Mouse (Mus musculus): ENCODE measurements around the gene Muc1. TPM values are rescaled to one million over a fixed set of nuclear protein-coding genes. Genes with fewer than 3 reads are reported as not detected.

The Muc1 gene
- total and polyA plus RNA-seq, 2 experiments from 2014 or later = 0.27 to 1.3 TPM

GRCm38 (mm10) chr3:89244982-89245687, 16.3 kb downstream of the Muc1 start:
- peak overlapping the region; percentile 95 for H3K27ac ChIP-seq (ENCODE audit: low read depth, low read length)
- H3K4me3 ChIP-seq (ENCODE audit: low read depth, low read length) = peak overlapping the region; percentile 74
- TF ChIP-seq CTCF (IDR thresholded peaks at IDR 0.05; ENCODE audit: low read depth) = no peak; the same call in 1 of the 2 replicates
- no peaks in the 10 kb centered on the region for H3K9me3 ChIP-seq (ENCODE audit: low read length)
- H3K27me3 ChIP-seq (ENCODE audit: insufficient read depth, low read length) = no peaks in the 10 kb centered on the region
- H3K36me3 ChIP-seq (ENCODE audit: insufficient read depth) = peaks cover 24% of the 10 kb centered on the region
- no peaks in the 10 kb centered on the region for H3K4me1 ChIP-seq (ENCODE audit: insufficient read depth)
- WGBS = 1% methylated on average over 24 of the region's 26 CpGs
- H3K4me2 ChIP-seq (ENCODE audit: low read depth) = peak overlapping the region; percentile 89
- peak; percentile 62 for ATAC-seq
- peak overlapping the region; percentile 73 for H3K9ac ChIP-seq
- peak; percentile 91 for DNase-seq

- H3K27ac ChIP-seq (ENCODE audit: low read depth, low read length) = peak within 1 kb of the TSS; percentile 95
- no peaks in the 10 kb centered on the region for H3K4me1 ChIP-seq (ENCODE audit: insufficient read depth)
- peaks cover 18% of the 10 kb centered on the region for H3K36me3 ChIP-seq (ENCODE audit: insufficient read depth)
- peak within 1 kb of the TSS; percentile 89 for H3K4me2 ChIP-seq (ENCODE audit: low read depth)
- H3K9ac ChIP-seq = peak within 1 kb of the TSS; percentile 73
- no peaks in the 10 kb centered on the region for H3K27me3 ChIP-seq (ENCODE audit: insufficient read depth, low read length)
- 3% methylated on average over 20 of the region's 20 CpGs for WGBS
- DNase-seq (peak; percentile 95), ATAC-seq (peak; percentile 84)
- TF ChIP-seq CTCF (IDR thresholded peaks at IDR 0.05; ENCODE audit: low read depth) = no peak
- peak within 1 kb of the TSS; percentile 74 for H3K4me3 ChIP-seq (ENCODE audit: low read depth, low read length)
- H3K9me3 ChIP-seq (ENCODE audit: low read length) = no peaks in the 10 kb centered on the region
These were observed 16.9 kb downstream of the Muc1 start, which contains the start of gene Krtcap2 for GRCm38 (mm10) chr3:89245688-89246171. Gene Krtcap2, plus strand, starts transcription at chr3:89245966.

DNA sequence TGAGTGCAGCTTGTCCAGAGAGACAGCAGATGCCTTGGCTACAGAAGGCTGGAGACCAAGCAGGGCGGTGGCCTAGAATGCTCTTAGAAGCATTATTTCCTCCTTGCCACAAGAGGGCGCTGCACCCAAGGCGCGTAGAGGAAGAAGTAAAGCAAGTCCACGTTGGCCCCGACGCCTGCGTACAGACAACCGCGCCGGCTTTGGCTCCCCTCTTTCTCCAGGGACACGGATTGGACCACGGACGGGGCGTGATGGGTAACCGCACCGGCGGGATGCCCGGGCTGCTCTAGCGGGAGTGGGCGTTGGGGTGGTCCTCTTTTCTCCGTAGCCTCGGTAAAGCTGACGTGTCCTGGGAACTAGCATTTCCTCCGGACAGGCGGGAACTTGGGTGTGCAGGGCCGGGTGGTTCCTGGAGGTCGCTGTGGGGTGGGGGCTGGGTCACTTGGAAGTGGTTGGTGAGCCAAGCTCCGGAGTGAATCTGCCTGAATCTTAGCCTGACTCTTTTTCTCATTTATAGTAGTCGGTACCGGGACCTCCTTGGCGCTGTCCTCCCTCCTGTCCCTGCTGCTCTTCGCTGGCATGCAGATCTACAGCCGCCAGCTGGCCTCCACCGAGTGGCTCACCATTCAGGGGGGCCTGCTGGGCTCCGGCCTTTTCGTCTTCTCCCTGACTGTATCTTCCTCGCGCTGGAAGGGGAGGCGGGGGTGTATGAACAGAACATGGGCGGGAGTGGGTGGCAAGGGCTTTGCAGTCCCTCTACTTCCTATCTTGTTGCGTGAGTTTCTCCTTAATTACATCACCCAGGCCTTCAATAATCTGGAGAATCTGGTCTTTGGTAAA, 17.6 kb downstream of the Muc1 start, which contains the start of gene Trim46:
Trim46 (minus strand) TSS at position 49 of the 840 bp plus-strand sequence.
- no peaks in the 10 kb centered on the region for H3K9me3 ChIP-seq (ENCODE audit: low read length)
- H3K27me3 ChIP-seq (ENCODE audit: insufficient read depth, low read length) = no peaks in the 10 kb centered on the region
- H3K36me3 ChIP-seq (ENCODE audit: insufficient read depth) = peaks cover 10% of the 10 kb centered on the region
- under 1% methylated on average over 42 of the region's 42 CpGs for WGBS
- ATAC-seq = peak; percentile 81
- H3K4me3 ChIP-seq (ENCODE audit: low read depth, low read length) = peak within 1 kb of the TSS; percentile 74
- H3K9ac ChIP-seq = peak within 1 kb of the TSS; percentile 73
- peak within 1 kb of the TSS; percentile 89 for H3K4me2 ChIP-seq (ENCODE audit: low read depth)
- peak within 1 kb of the TSS; percentile 95 for H3K27ac ChIP-seq (ENCODE audit: low read depth, low read length)
- peak; percentile 98 for TF ChIP-seq CTCF (IDR thresholded peaks at IDR 0.05; ENCODE audit: low read depth)
- DNase-seq = peak; percentile 95
- H3K4me1 ChIP-seq (ENCODE audit: insufficient read depth) = no peaks in the 10 kb centered on the region

- Histone ChIP-seq H3K9me3 (ENCODE audit: low read length) (no peaks in the 10 kb centered on the region), H3K4me2 (ENCODE audit: low read depth) (peak overlapping the region; percentile 89; the same call in 1 of the 2 replicates), H3K4me3 (ENCODE audit: low read depth, low read length) (no peak overlapping the region), H3K9ac (no peak overlapping the region), H3K36me3 (ENCODE audit: insufficient read depth) (peaks cover under 1% of the 10 kb centered on the region; the same call in 1 of the 2 replicates), H3K4me1 (ENCODE audit: insufficient read depth) (no peaks in the 10 kb centered on the region), H3K27me3 (ENCODE audit: insufficient read depth, low read length) (no peaks in the 10 kb centered on the region), H3K27ac (ENCODE audit: low read depth, low read length) (no peak overlapping the region)
- 89% methylated on average over 4 of the region's 4 CpGs for WGBS
- ATAC-seq (no peak), DNase-seq (no peak)
- TF ChIP-seq CTCF (IDR thresholded peaks at IDR 0.05; ENCODE audit: low read depth) = no peak
These were observed 18.6 kb downstream of the Muc1 start for GRCm38 (mm10) chr3:89247466-89247865.

DNA sequence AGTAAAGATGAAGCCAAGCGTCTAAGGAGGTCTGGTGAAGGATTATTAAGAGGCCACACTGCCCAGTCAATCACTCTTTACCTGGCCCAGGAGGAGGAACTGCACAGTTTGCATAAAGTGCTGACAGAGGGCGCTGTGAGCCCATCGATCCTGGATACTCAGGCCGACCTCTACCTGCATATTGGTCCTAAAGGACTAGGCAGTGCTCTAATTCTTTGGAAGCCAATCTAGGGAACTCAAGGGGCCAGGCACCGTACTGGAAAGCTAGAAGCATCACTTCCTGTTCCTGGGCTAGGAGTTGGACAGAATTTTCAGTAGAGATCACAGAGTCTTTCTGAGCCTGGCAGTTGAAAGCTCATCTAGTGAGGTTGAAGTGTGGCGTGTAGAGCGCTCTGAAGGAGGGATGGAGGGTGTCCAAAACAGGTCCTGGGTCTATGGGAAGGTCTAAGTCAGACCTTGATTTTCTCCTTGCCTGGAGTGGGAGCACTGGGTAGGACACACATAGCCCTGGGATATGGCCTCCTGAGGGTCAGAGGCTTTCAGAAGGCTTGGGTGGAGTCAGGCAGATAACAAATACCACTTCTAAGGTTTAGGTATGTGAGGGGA, 21.7 kb downstream of the Muc1 start:
- DNase-seq = peak; percentile 53
- H3K9me3 ChIP-seq (ENCODE audit: low read length) = no peaks in the 10 kb centered on the region
- H3K4me2 ChIP-seq (ENCODE audit: low read depth) = no peak overlapping the region
- H3K36me3 ChIP-seq (ENCODE audit: insufficient read depth) = no peaks in the 10 kb centered on the region
- peak; percentile 70 for TF ChIP-seq CTCF (IDR thresholded peaks at IDR 0.05; ENCODE audit: low read depth)
- H3K4me3 ChIP-seq (ENCODE audit: low read depth, low read length) = no peak overlapping the region
- H3K27ac ChIP-seq (ENCODE audit: low read depth, low read length) = no peak overlapping the region
- H3K27me3 ChIP-seq (ENCODE audit: insufficient read depth, low read length) = no peaks in the 10 kb centered on the region
- H3K4me1 ChIP-seq (ENCODE audit: insufficient read depth) = no peaks in the 10 kb centered on the region
- 23% methylated on average over 7 of the region's 7 CpGs for WGBS
- ATAC-seq = no peak
- H3K9ac ChIP-seq = no peak overlapping the region

GRCm38 (mm10) chr3:89251365-89251895, 22.6 kb downstream of the Muc1 start:
- H3K36me3 ChIP-seq (ENCODE audit: insufficient read depth) = no peaks in the 10 kb centered on the region
- no peak for TF ChIP-seq CTCF (IDR thresholded peaks at IDR 0.05; ENCODE audit: low read depth)
- peak; percentile 30; the same call in 1 of the 2 replicates for ATAC-seq
- no peak overlapping the region for H3K9ac ChIP-seq
- H3K27me3 ChIP-seq (ENCODE audit: insufficient read depth, low read length) = no peaks in the 10 kb centered on the region
- no peaks in the 10 kb centered on the region for H3K9me3 ChIP-seq (ENCODE audit: low read length)
- no peak overlapping the region for H3K4me3 ChIP-seq (ENCODE audit: low read depth, low read length)
- H3K4me2 ChIP-seq (ENCODE audit: low read depth) = no peak overlapping the region
- no peak overlapping the region for H3K27ac ChIP-seq (ENCODE audit: low read depth, low read length)
- no peaks in the 10 kb centered on the region for H3K4me1 ChIP-seq (ENCODE audit: insufficient read depth)
- DNase-seq = no peak
- WGBS = 15% methylated on average over 17 of the region's 17 CpGs

All from forebrain, postnatal 0 days (tissue).